ENCODE assay signal across 8 mouse cellular contexts in genomic region chr9:88221850-88222353, GRCm38 (mm10).
DNase-seq lines count a peak whose midpoint lies in the region; ATAC-seq and TF ChIP-seq lines count a peak whose summit lies in the region.

No protein-coding gene starts in this region.

- peak; percentile 66 for ATAC-seq in kidney, embryonic 14.5 days (ENCODE audit: low FRiP score, low TSS enrichment)
- no peak for ATAC-seq in liver, embryonic 14.5 days (ENCODE audit: insufficient read depth)

- no peaks in the 10 kb centered on the region for H3K4me1 ChIP-seq in kidney, embryonic 14.5 days (ENCODE audit: control insufficient read depth, insufficient read depth, low read length)
- H3K4me1 ChIP-seq in liver, embryonic 14.5 days (replicated peaks; ENCODE audit: control insufficient read depth in 2 of 2, insufficient read depth in 2 of 2, low read length in 1 of 2) = no peaks in the 10 kb centered on the region

- no peaks in the 10 kb centered on the region for H3K27me3 ChIP-seq in kidney, embryonic 14.5 days (ENCODE audit: control insufficient read depth, insufficient read depth, low read length)
- no peaks in the 10 kb centered on the region for H3K27me3 ChIP-seq in liver, embryonic 14.5 days (ENCODE audit: control insufficient read depth, insufficient read depth, low read length)

- peak; percentile 56 for DNase-seq in layer of hippocampus, adult 11-12 months (ENCODE audit: low spot score)
- DNase-seq in layer of hippocampus, adult 9-11 months = no peak
- peak; percentile 39 for DNase-seq in c-Kit-positive CD71-negative TER-119-negative erythroid progenitor cells, embryonic 14.5 days (ENCODE audit: low read depth)
- DNase-seq in frontal cortex, adult 2 months (ENCODE audit: extremely low spot score in 1 of 2, low spot score in 1 of 2) = peak; percentile 17 to 84
- peak in 2 of 3 experiments; percentile 2 to 6 for DNase-seq in liver, embryonic 14.5 days (ENCODE audit: low read depth in 3 of 3, low spot score in 3 of 3)
- peak; percentile 69 for DNase-seq in retina, postnatal 1 day
- no peak for DNase-seq in spleen, adult 12 weeks (ENCODE audit: low spot score)

- 12% methylated on average over 7 of the region's 7 CpGs for WGBS in kidney, embryonic 14.5 days
- WGBS in liver, embryonic 14.5 days (ENCODE audit: insufficient replicate concordance) = 19% methylated on average over 7 of the region's 7 CpGs

- H3K9me3 ChIP-seq in kidney, embryonic 14.5 days (ENCODE audit: control insufficient read depth, low read length) = no peaks in the 10 kb centered on the region
- no peaks in the 10 kb centered on the region for H3K9me3 ChIP-seq in liver, embryonic 14.5 days (ENCODE audit: control insufficient read depth, low read length)

- TF ChIP-seq EP300 in liver, embryonic 14.5 days (IDR thresholded peaks at IDR 0.05; ENCODE audit: low read depth) = no peak

- TF ChIP-seq CTCF in liver, embryonic 14.5 days (IDR thresholded peaks at IDR 0.05; ENCODE audit: low read depth) = peak; percentile 58

- H3K9ac ChIP-seq in kidney, embryonic 14.5 days (ENCODE audit: low read depth, low read length) = no peak overlapping the region
- no peak overlapping the region for H3K9ac ChIP-seq in liver, embryonic 14.5 days (replicated peaks)

- no peaks in the 10 kb centered on the region for H3K36me3 ChIP-seq in kidney, embryonic 14.5 days (ENCODE audit: control insufficient read depth, insufficient read depth, low read length)
- no peaks in the 10 kb centered on the region for H3K36me3 ChIP-seq in liver, embryonic 14.5 days (replicated peaks; ENCODE audit: control insufficient read depth, insufficient read depth, low read depth)

- no peak overlapping the region for H3K4me2 ChIP-seq in kidney, embryonic 14.5 days (replicated peaks; ENCODE audit: low read depth, low read length)
- H3K4me2 ChIP-seq in liver, embryonic 14.5 days (ENCODE audit: low read depth) = no peak overlapping the region

- no peak overlapping the region for H3K27ac ChIP-seq in kidney, embryonic 14.5 days (ENCODE audit: low read depth, low read length)
- H3K27ac ChIP-seq in liver, embryonic 14.5 days = no peak overlapping the region

- no peak overlapping the region for H3K4me3 ChIP-seq in kidney, embryonic 14.5 days (ENCODE audit: low read length)
- no peak overlapping the region for H3K4me3 ChIP-seq in liver, embryonic 14.5 days (ENCODE audit: insufficient read depth in 1 of 2, low read depth in 2 of 2, low read length in 2 of 2)

Comparison
In these comparisons a context has a peak if more than half of its experiments do, and no peak if none do; other contexts are left out.
1. DNase-seq: peak in layer of hippocampus, adult 11-12 months (single experiment), c-Kit-positive CD71-negative TER-119-negative erythroid progenitor cells, embryonic 14.5 days (single experiment), frontal cortex, adult 2 months (2 of 2), liver, embryonic 14.5 days (2 of 3) and retina, postnatal 1 day (single experiment); none in layer of hippocampus, adult 9-11 months (single experiment) and spleen, adult 12 weeks (single experiment).